Mouse (Mus musculus): ENCODE results near the gene Cd3eap. TPM values are rescaled to one million over a fixed set of nuclear protein-coding genes. Genes with fewer than 3 reads are reported as not detected.

Gene Cd3eap
- total and polyA plus RNA-seq, 3 experiments, result 43.9 to 49.8 TPM; not detected in 1

- TF ChIP-seq MYB (IDR thresholded peaks at IDR 0.05; ENCODE audit: low read depth, low read length) (no peak), POLR2AphosphoS2 (IDR thresholded peaks at IDR 0.05; ENCODE audit: low read length) (no peak), ZC3H11A (IDR thresholded peaks at IDR 0.05; ENCODE audit: low read depth, low read length) (no peak), RCOR1 (IDR thresholded peaks at IDR 0.05; ENCODE audit: low read depth, low read length) (no peak), ELF1 (IDR thresholded peaks at IDR 0.05; ENCODE audit: low read depth, low read length) (no peak), CHD1 (IDR thresholded peaks at IDR 0.05; ENCODE audit: low read depth, low read length) (no peak), E2F4 (IDR thresholded peaks at IDR 0.05; ENCODE audit: borderline replicate concordance, low read depth, low read length) (no peak), USF1 (IDR thresholded peaks at IDR 0.05; ENCODE audit: low read depth, low read length) (no peak), ZKSCAN1 (IDR thresholded peaks at IDR 0.05; ENCODE audit: low read depth, low read length) (no peak), SMC3 (IDR thresholded peaks at IDR 0.05; ENCODE audit: low read depth, low read length) (no peak), USF2 (IDR thresholded peaks at IDR 0.05; ENCODE audit: borderline replicate concordance in 1 of 2, insufficient read depth in 1 of 2, low read depth in 1 of 2, low read length in 2 of 2) (no peak), MEF2A (IDR thresholded peaks at IDR 0.05; ENCODE audit: extremely low read depth, insufficient replicate concordance, low read depth, low read length, poor library complexity, severe bottlenecking) (no peak), JUND (IDR thresholded peaks at IDR 0.05; ENCODE audit: low read depth, low read length) (no peak), RAD21 (IDR thresholded peaks at IDR 0.05; ENCODE audit: low read depth, low read length) (no peak), ETS1 (IDR thresholded peaks at IDR 0.05; ENCODE audit: low read depth, low read length) (no peak), MAX (IDR thresholded peaks at IDR 0.05; ENCODE audit: low read length) (no peak), NELFE (IDR thresholded peaks at IDR 0.05; ENCODE audit: low read depth, low read length) (no peak)
- Histone ChIP-seq H3K4me3 (ENCODE audit: control insufficient read depth in 1 of 2, insufficient read depth in 1 of 2, low read depth in 2 of 2, low read length in 2 of 2) (no peak overlapping the region), H3K36me3 (ENCODE audit: control insufficient read depth in 1 of 2, insufficient read depth in 2 of 2, low read length in 2 of 2) (no peaks in the 10 kb centered on the region; a peak in 1 of 4 replicates), H3K9me3 (replicated peaks; ENCODE audit: insufficient read depth, low read length) (no peaks in the 10 kb centered on the region), H3K9ac (ENCODE audit: control insufficient read depth, low read depth, low read length, poor library complexity, severe bottlenecking) (no peak overlapping the region), H3K4me1 (ENCODE audit: control insufficient read depth in 1 of 2, insufficient read depth in 2 of 2, low read length in 2 of 2) (no peaks in the 10 kb centered on the region), H3K27ac (ENCODE audit: control insufficient read depth, low read depth, low read length) (no peak overlapping the region), H3K27me3 (ENCODE audit: control insufficient read depth in 1 of 2, insufficient read depth in 2 of 2, low read length in 2 of 2) (no peaks in the 10 kb centered on the region), H3K79me2 (ENCODE audit: control insufficient read depth, insufficient read depth, low read length, poor library complexity) (no peaks in the 10 kb centered on the region)
- DNase-seq (ENCODE audit: low read depth, low spot score), result no peak
These were observed 35.2 kb upstream of the Cd3eap start for GRCm38 (mm10) chr7:19394484-19394883.

GRCm38 (mm10) chr7:19388699-19389413 is 29.6 kb upstream of the Cd3eap start:
- H3K9ac ChIP-seq (ENCODE audit: control insufficient read depth, low read depth, low read length, poor library complexity, severe bottlenecking), result no peak overlapping the region
- no peak for DNase-seq (ENCODE audit: low read depth, low spot score)
- no peaks in the 10 kb centered on the region for H3K4me1 ChIP-seq (ENCODE audit: control insufficient read depth in 1 of 2, insufficient read depth in 2 of 2, low read length in 2 of 2)
- no peak overlapping the region for H3K27ac ChIP-seq (ENCODE audit: control insufficient read depth, low read depth, low read length)
- TF ChIP-seq ZMIZ1 (IDR thresholded peaks at IDR 0.05; ENCODE audit: low read depth, low read length) (no peak), ZNF384 (IDR thresholded peaks at IDR 0.05; ENCODE audit: low read depth, low read length) (no peak), BHLHE40 (IDR thresholded peaks at IDR 0.05; ENCODE audit: borderline replicate concordance, low read depth, low read length) (no peak), TBP (IDR thresholded peaks at IDR 0.05; ENCODE audit: low read depth, low read length) (no peak), TCF12 (IDR thresholded peaks at IDR 0.05; ENCODE audit: low read depth, low read length) (no peak), USF1 (IDR thresholded peaks at IDR 0.05; ENCODE audit: low read depth, low read length) (no peak), NRF1 (IDR thresholded peaks at IDR 0.05; ENCODE audit: insufficient read depth, low read depth, low read length, poor library complexity, severe bottlenecking) (no peak), E2F4 (IDR thresholded peaks at IDR 0.05; ENCODE audit: borderline replicate concordance, low read depth, low read length) (no peak), MEF2A (IDR thresholded peaks at IDR 0.05; ENCODE audit: extremely low read depth, insufficient replicate concordance, low read depth, low read length, poor library complexity, severe bottlenecking) (no peak), POLR2AphosphoS2 (IDR thresholded peaks at IDR 0.05; ENCODE audit: low read length) (no peak), SIN3A (IDR thresholded peaks at IDR 0.05; ENCODE audit: low read length) (no peak), ELF1 (IDR thresholded peaks at IDR 0.05; ENCODE audit: low read depth, low read length) (no peak), NELFE (IDR thresholded peaks at IDR 0.05; ENCODE audit: low read depth, low read length) (no peak), SMC3 (IDR thresholded peaks at IDR 0.05; ENCODE audit: low read depth, low read length) (no peak), GABPA (IDR thresholded peaks at IDR 0.05; ENCODE audit: low read depth, low read length) (no peak)
- no peaks in the 10 kb centered on the region for H3K27me3 ChIP-seq (ENCODE audit: control insufficient read depth in 1 of 2, insufficient read depth in 2 of 2, low read length in 2 of 2)
- H3K4me3 ChIP-seq (ENCODE audit: control insufficient read depth in 1 of 2, insufficient read depth in 1 of 2, low read depth in 2 of 2, low read length in 2 of 2), result no peak overlapping the region
- no peaks in the 10 kb centered on the region; a peak in 1 of 4 replicates for H3K36me3 ChIP-seq (ENCODE audit: control insufficient read depth in 1 of 2, insufficient read depth in 2 of 2, low read length in 2 of 2)
- H3K9me3 ChIP-seq (replicated peaks; ENCODE audit: insufficient read depth, low read length), result no peaks in the 10 kb centered on the region
- peaks cover under 1% of the 10 kb centered on the region; the same call in 1 of the 2 replicates for H3K79me2 ChIP-seq (ENCODE audit: control insufficient read depth, insufficient read depth, low read length, poor library complexity)

Measured in MEL (cell line).